Mouse (Mus musculus) ES-Bruce4 (cell line): ENCODE measurements around the gene Cyb561d2. TPM values are rescaled to one million over a fixed set of nuclear protein-coding genes. Genes with fewer than 3 reads are reported as not detected.

ENCODE experiments used
- H3K27ac ChIP-seq: 2 replicates; pipeline ENCODE4 v1.5.1; 2012; ENCODE audit warnings: low read length, inconsistent platforms; ENCODE audit not compliant: insufficient read depth
- H3K27me3 ChIP-seq: 2 replicates; pipeline ENCODE4 v1.6.1; 2012; ENCODE audit warnings: mild to moderate bottlenecking, low read length, inconsistent platforms; ENCODE audit not compliant: control insufficient read depth, poor library complexity, insufficient read depth, severe bottlenecking
- H3K36me3 ChIP-seq: 2 replicates; pipeline ENCODE4 v1.6.1; 2012; ENCODE audit warnings: inconsistent platforms, mild to moderate bottlenecking, low read length, moderate library complexity; ENCODE audit not compliant: control insufficient read depth, poor library complexity, insufficient read depth, severe bottlenecking
- H3K4me1 ChIP-seq: one replicate; pipeline ENCODE4 v1.8.1; 2011; ENCODE audit warnings: low read length; ENCODE audit not compliant: control insufficient read depth, insufficient read depth
- H3K4me3 ChIP-seq: 2 replicates; pipeline ENCODE4 v1.5.1; 2011; ENCODE audit warnings: low read depth, mild to moderate bottlenecking, low read length
- H3K9ac ChIP-seq: 2 replicates; pipeline ENCODE4 v1.6.1; 2012; ENCODE audit warnings: low read depth, mild to moderate bottlenecking, inconsistent platforms; ENCODE audit not compliant: poor library complexity, severe bottlenecking
- H3K9me3 ChIP-seq: replicated peaks from 2 replicates; pipeline ENCODE4 v1.6.1; 2012; ENCODE audit warnings: mild to moderate bottlenecking, low read length, inconsistent platforms; ENCODE audit not compliant: control insufficient read depth, poor library complexity, insufficient read depth, severe bottlenecking
- CTCF ChIP-seq: IDR thresholded peaks from one replicate; pipeline ENCODE4 v1.8.1; 2011; ENCODE audit warnings: low read depth, low read length
- EP300 ChIP-seq: IDR thresholded peaks from 2 replicates; pipeline ENCODE4 v1.6.1; 2011; ENCODE audit warnings: low read depth, low read length; ENCODE audit not compliant: insufficient read depth
- POLR2A ChIP-seq: IDR thresholded peaks from one replicate; pipeline ENCODE4 v1.8.1; 2011; ENCODE audit warnings: low read length; ENCODE audit not compliant: insufficient read depth
- polyA plus RNA-seq: library from polyadenylated mRNA; stranded (reverse); fragments of >200 nt; gene quantifications from 2 replicates; pipeline ENCODE4 v1.2.4, GENCODE M21; 2011; ENCODE audit warnings: low read depth; ENCODE audit not compliant: missing spikeins, insufficient read depth, insufficient read length

Cyb561d2 gene
- polyA plus RNA-seq, result 7.7 and 9.2 TPM in 2 replicates

GRCm38 (mm10) chr9:107541474-107542351 lies at the start of gene Cyb561d2, which contains the start of gene Nprl2:
Gene Cyb561d2, minus strand, starts transcription at chr9:107542193.
Gene Nprl2, plus strand, starts transcription at chr9:107542226.
- no peaks in the 10 kb centered on the region for H3K9me3 ChIP-seq
- peak within 1 kb of the TSS; percentile 60 for H3K9ac ChIP-seq
- H3K27ac ChIP-seq, result no peak within 1 kb of the TSS
- H3K4me1 ChIP-seq, result no peaks in the 10 kb centered on the region
- TF ChIP-seq CTCF (no peak), POLR2A (no peak), EP300 (no peak)
- peak within 1 kb of the TSS; percentile 98 for H3K4me3 ChIP-seq
- peaks cover 10% of the 10 kb centered on the region for H3K36me3 ChIP-seq
- H3K27me3 ChIP-seq, result no peaks in the 10 kb centered on the region

- Histone ChIP-seq H3K4me1 (peaks cover 2% of the 10 kb centered on the region), H3K36me3 (peaks cover 35% of the 10 kb centered on the region), H3K9ac (no peak overlapping the region), H3K27ac (no peak overlapping the region), H3K27me3 (no peaks in the 10 kb centered on the region), H3K4me3 (no peak overlapping the region), H3K9me3 (peaks cover 13% of the 10 kb centered on the region)
- no peak for TF ChIP-seq POLR2A
- TF ChIP-seq CTCF, result no peak
- no peak for TF ChIP-seq EP300
Measured at GRCm38 (mm10) chr9:107590773-107591060, 48.7 kb upstream of the Cyb561d2 start.

- Histone ChIP-seq H3K27ac (no peak overlapping the region), H3K36me3 (peaks cover 35% of the 10 kb centered on the region), H3K4me3 (no peak overlapping the region), H3K9ac (no peak overlapping the region), H3K9me3 (peaks cover 13% of the 10 kb centered on the region), H3K27me3 (no peaks in the 10 kb centered on the region), H3K4me1 (peaks cover 2% of the 10 kb centered on the region)
- TF ChIP-seq EP300, result no peak
- TF ChIP-seq POLR2A, result no peak
- TF ChIP-seq CTCF, result no peak
Measured at GRCm38 (mm10) chr9:107590058-107590772, 48.2 kb upstream of the Cyb561d2 start.

- H3K4me1 ChIP-seq, result peaks cover 2% of the 10 kb centered on the region
- TF ChIP-seq EP300 (no peak), CTCF (no peak), POLR2A (no peak)
- H3K36me3 ChIP-seq, result peaks cover 35% of the 10 kb centered on the region
- H3K4me3 ChIP-seq, result peak overlapping the region; percentile 90
- no peaks in the 10 kb centered on the region for H3K27me3 ChIP-seq
- no peak overlapping the region for H3K27ac ChIP-seq
- peaks cover 13% of the 10 kb centered on the region for H3K9me3 ChIP-seq
- H3K9ac ChIP-seq, result peak overlapping the region; percentile 68
Measured at GRCm38 (mm10) chr9:107587833-107588639, 46.0 kb upstream of the Cyb561d2 start.

- TF ChIP-seq POLR2A (no peak), EP300 (0 out of 2 replicates have a peak, but pooled peaks have one; percentile 16)
- peak within 1 kb of the TSS; percentile 90 for H3K4me3 ChIP-seq
- peaks cover 30% of the 10 kb centered on the region for H3K36me3 ChIP-seq
- no peaks in the 10 kb centered on the region for H3K27me3 ChIP-seq
- peak within 1 kb of the TSS; percentile 68 for H3K9ac ChIP-seq
- H3K27ac ChIP-seq, result no peak within 1 kb of the TSS
- H3K4me1 ChIP-seq, result peaks cover 2% of the 10 kb centered on the region
- peaks cover 13% of the 10 kb centered on the region for H3K9me3 ChIP-seq
Measured at GRCm38 (mm10) chr9:107586974-107587832, 45.2 kb upstream of the Cyb561d2 start, which contains the start of gene Ifrd2. Gene Ifrd2, plus strand, starts transcription at chr9:107587642.
